Mouse (Mus musculus) intestine, postnatal 0 days (tissue): ENCODE data around the gene C1s1. TPM values are rescaled to one million over a fixed set of nuclear protein-coding genes. Genes with fewer than 3 reads are reported as not detected.
"Not testable (repeated sequence)": the region's sequence is repeated elsewhere in the genome, so short reads cannot be mapped to it uniquely, and the experiment has no call there.

Source experiments
- ATAC-seq: fragments of 200-750 bp; cut with Nextera tagmentation; 2 replicates; pipeline ENCODE4 v1.8.0; 2017; ENCODE audit warnings: mild to moderate bottlenecking, moderate TSS enrichment, moderate library complexity
- H3K27ac ChIP-seq: fragments of 300-500 bp; sonication (generic); 2 replicates; pipeline ENCODE4 v1.5.1; 2014; ENCODE audit warnings: mild to moderate bottlenecking, low read depth, low read length, moderate library complexity
- H3K27me3 ChIP-seq: fragments of 300-500 bp; sonication (generic); replicated peaks from 2 replicates; pipeline ENCODE4 v1.6.1; 2014; ENCODE audit warnings: low read length, mixed read lengths; ENCODE audit not compliant: control insufficient read depth, insufficient read depth
- H3K36me3 ChIP-seq: fragments of 300-500 bp; sonication (generic); 2 replicates; pipeline ENCODE4 v1.6.1; 2014; ENCODE audit warnings: mild to moderate bottlenecking, moderate library complexity; ENCODE audit not compliant: control insufficient read depth, insufficient read depth
- H3K4me1 ChIP-seq: fragments of 300-500 bp; sonication (generic); replicated peaks from 2 replicates; pipeline ENCODE4 v1.6.1; 2014; ENCODE audit warnings: antibody characterized with exemption, low read length, mixed read lengths; ENCODE audit not compliant: control insufficient read depth, insufficient read depth
- H3K4me2 ChIP-seq: fragments of 300-500 bp; sonication (generic); replicated peaks from 2 replicates; pipeline ENCODE4 v1.6.1; 2014; ENCODE audit warnings: low read depth, mild to moderate bottlenecking, moderate library complexity
- H3K4me3 ChIP-seq: fragments of 300-500 bp; sonication (generic); 2 replicates; pipeline ENCODE4 v1.5.1; 2014; ENCODE audit warnings: low read depth, low read length
- H3K9ac ChIP-seq: fragments of 300-500 bp; sonication (generic); 2 replicates; pipeline ENCODE4 v1.6.1; 2014; ENCODE audit warnings: mild to moderate bottlenecking, low read depth, low read length
- H3K9me3 ChIP-seq: fragments of 300-500 bp; sonication (generic); 2 replicates; pipeline ENCODE4 v1.6.1; 2016; ENCODE audit warnings: mixed run types; ENCODE audit not compliant: control insufficient read depth
- CTCF ChIP-seq: sonication (generic); IDR thresholded peaks from 2 replicates; pipeline ENCODE4 v1.5.1; 2016; ENCODE audit warnings: low read depth, mild to moderate bottlenecking, control low read depth, antibody characterized with exemption, moderate library complexity
- WGBS: fragments of 180-500 bp; shearing (Covaris S2); extraction: QIAGEN DNeasy Blood & Tissue Kit; methylation state at CpG from one replicate; pipeline ENCODE4 v1.1.7; 2014; 5-methylcytosine and 5-hydroxymethylcytosine counted together
- polyA plus RNA-seq: library from polyadenylated mRNA; unstranded; fragments of >200 nt; fragmentation: Nextera tagmentation; extraction: Ambion mirVana; gene quantifications from 2 replicates; pipeline ENCODE4 v1.2.1, GENCODE M21; 2015

Gene C1s1
- polyA plus RNA-seq: 9.1 and 10.4 TPM in 2 replicates

GRCm38 (mm10) chr6:124542284-124542683, at the start of gene C1s1:
TSS of gene C1s1 (minus strand) at chr6:124542359.
- not testable (repeated sequence) for H3K4me2 ChIP-seq, H3K4me3 ChIP-seq, H3K9me3 ChIP-seq, H3K4me1 ChIP-seq, H3K27ac ChIP-seq, H3K9ac ChIP-seq, H3K36me3 ChIP-seq, H3K27me3 ChIP-seq
- peak; percentile 49; the same call in 1 of the 2 replicates for ATAC-seq
- whole genome bisulfite sequencing: 0% methylated on average over 1 of the region's 1 CpGs
- TF ChIP-seq CTCF: peak; percentile 70

- Histone ChIP-seq H3K4me3 (no peak overlapping the region), H3K4me1 (no peaks in the 10 kb centered on the region), H3K27me3 (no peaks in the 10 kb centered on the region), H3K9ac (no peak overlapping the region), H3K9me3 (no peaks in the 10 kb centered on the region), H3K4me2 (no peak overlapping the region), H3K27ac (no peak overlapping the region), H3K36me3 (no peaks in the 10 kb centered on the region)
- TF ChIP-seq CTCF: no peak
- ATAC-seq: no peak
Measured at GRCm38 (mm10) chr6:124588771-124589170, 46.6 kb upstream of the C1s1 start.

GRCm38 (mm10) chr6:124586266-124586665, 44.1 kb upstream of the C1s1 start:
- H3K9ac ChIP-seq: no peak overlapping the region
- ATAC-seq: no peak
- H3K4me2 ChIP-seq: no peak overlapping the region
- H3K27me3 ChIP-seq: no peaks in the 10 kb centered on the region
- no peak overlapping the region for H3K27ac ChIP-seq
- WGBS: 79% methylated on average over 4 of the region's 4 CpGs
- no peak for TF ChIP-seq CTCF
- no peaks in the 10 kb centered on the region for H3K36me3 ChIP-seq
- no peaks in the 10 kb centered on the region for H3K9me3 ChIP-seq
- no peak overlapping the region for H3K4me3 ChIP-seq
- no peaks in the 10 kb centered on the region for H3K4me1 ChIP-seq

- TF ChIP-seq CTCF: no peak
Measured at GRCm38 (mm10) chr6:124585761-124586160, 43.6 kb upstream of the C1s1 start.

GRCm38 (mm10) chr6:124584935-124585334, 42.8 kb upstream of the C1s1 start:
- no peak for TF ChIP-seq CTCF
- H3K4me2 ChIP-seq: no peak overlapping the region

More at GRCm38 (mm10) chr6:124585761-124586160, 43.6 kb upstream of the C1s1 start:
- ATAC-seq: no peak
- Histone ChIP-seq H3K27ac (no peak overlapping the region), H3K4me3 (no peak overlapping the region), H3K4me2 (no peak overlapping the region), H3K27me3 (no peaks in the 10 kb centered on the region), H3K9me3 (no peaks in the 10 kb centered on the region), H3K9ac (no peak overlapping the region), H3K4me1 (no peaks in the 10 kb centered on the region), H3K36me3 (no peaks in the 10 kb centered on the region)
- 84% methylated on average over 3 of the region's 3 CpGs for WGBS

GRCm38 (mm10) chr6:124582231-124582630, 40.1 kb upstream of the C1s1 start:
- Histone ChIP-seq H3K4me3 (no peak overlapping the region), H3K9me3 (no peaks in the 10 kb centered on the region), H3K27ac (no peak overlapping the region), H3K27me3 (no peaks in the 10 kb centered on the region), H3K9ac (no peak overlapping the region), H3K4me2 (no peak overlapping the region), H3K36me3 (no peaks in the 10 kb centered on the region), H3K4me1 (no peaks in the 10 kb centered on the region)
- ATAC-seq: no peak
- WGBS: 100% methylated on average over 1 of the region's 1 CpGs
- TF ChIP-seq CTCF: no peak

More at GRCm38 (mm10) chr6:124584935-124585334, 42.8 kb upstream of the C1s1 start:
- Histone ChIP-seq H3K4me3 (no peak overlapping the region), H3K27me3 (no peaks in the 10 kb centered on the region), H3K9me3 (no peaks in the 10 kb centered on the region), H3K36me3 (no peaks in the 10 kb centered on the region), H3K9ac (no peak overlapping the region), H3K27ac (no peak overlapping the region), H3K4me1 (no peaks in the 10 kb centered on the region)
- ATAC-seq: no peak
- WGBS: 70% methylated on average over 3 of the region's 3 CpGs

GRCm38 (mm10) chr6:124580155-124580554, 38.0 kb upstream of the C1s1 start:
- not testable (repeated sequence) for H3K4me3 ChIP-seq, H3K27ac ChIP-seq, ATAC-seq, H3K4me2 ChIP-seq, H3K27me3 ChIP-seq, H3K36me3 ChIP-seq, H3K9ac ChIP-seq, H3K9me3 ChIP-seq, H3K4me1 ChIP-seq
- 86% methylated on average over 7 of the region's 7 CpGs for WGBS

- ATAC-seq, H3K4me3 ChIP-seq, H3K4me2 ChIP-seq, H3K9ac ChIP-seq, H3K36me3 ChIP-seq, H3K27me3 ChIP-seq, H3K4me1 ChIP-seq, H3K9me3 ChIP-seq, H3K27ac ChIP-seq: not testable (repeated sequence)
- WGBS: 80% methylated on average over 3 of the region's 3 CpGs
Measured at GRCm38 (mm10) chr6:124575155-124575678, 33.1 kb upstream of the C1s1 start.
